8 mouse cellular contexts compared by ENCODE assay signal in genomic region chr1:86531547-86532321, GRCm38 (mm10). TPM values are rescaled to one million over a fixed set of nuclear protein-coding genes. Genes with fewer than 3 reads are reported as not detected.
DNase-seq lines count a peak whose midpoint lies in the region; ATAC-seq and TF ChIP-seq lines count a peak whose summit lies in the region.

No protein-coding gene starts in this region.

- no peak for DNase-seq in heart, postnatal 25 days (ENCODE audit: low spot score)
- DNase-seq in ES-E14 (ENCODE audit: low read depth, low spot score), result peak; percentile 80
- no peak for DNase-seq in forebrain, postnatal 0 days
- peak; percentile 82 for DNase-seq in limb, embryonic 11.5 days (ENCODE audit: low spot score)
- no peak for DNase-seq in gastrocnemius, postnatal 36 days
- no peak for DNase-seq in layer of hippocampus, adult 11-12 months (ENCODE audit: low spot score)

- H3K27me3 ChIP-seq in heart, embryonic 11.5 days (ENCODE audit: control insufficient read depth, insufficient read depth, low read length), result no peaks in the 10 kb centered on the region
- no peaks in the 10 kb centered on the region for H3K27me3 ChIP-seq in forebrain, postnatal 0 days (ENCODE audit: insufficient read depth, low read length)
- H3K27me3 ChIP-seq in limb, embryonic 11.5 days (ENCODE audit: control insufficient read depth, insufficient read depth, low read length), result no peaks in the 10 kb centered on the region
- no peaks in the 10 kb centered on the region for H3K27me3 ChIP-seq in neural tube, embryonic 13.5 days

- WGBS in heart, embryonic 11.5 days (ENCODE audit: insufficient replicate concordance), result 7% methylated on average over 13 of the region's 13 CpGs
- 4% methylated on average over 13 of the region's 13 CpGs for WGBS in forebrain, postnatal 0 days
- WGBS in limb, embryonic 11.5 days, result 2% methylated on average over 13 of the region's 13 CpGs
- WGBS in neural tube, embryonic 13.5 days, result 4% methylated on average over 13 of the region's 13 CpGs

- H3K27ac ChIP-seq in heart, embryonic 11.5 days (ENCODE audit: low read depth, low read length), result peak overlapping the region; percentile 46; the same call in 1 of the 2 replicates
- peak overlapping the region; percentile 61 for H3K27ac ChIP-seq in ES-E14 (ENCODE audit: insufficient read depth, low read depth, low read length, poor library complexity, severe bottlenecking)
- H3K27ac ChIP-seq in forebrain, postnatal 0 days (ENCODE audit: low read depth, low read length), result 0 out of 2 replicates have a peak overlapping the region, but pooled peaks have one; percentile 9
- H3K27ac ChIP-seq in limb, embryonic 11.5 days (replicated peaks; ENCODE audit: low read depth, low read length), result 0 out of 2 replicates have a peak overlapping the region, but pooled peaks have one; percentile 10
- H3K27ac ChIP-seq in neural tube, embryonic 13.5 days (replicated peaks), result peak overlapping the region; percentile 70

- no peak for TF ChIP-seq CTCF in forebrain, postnatal 0 days (IDR thresholded peaks at IDR 0.05; ENCODE audit: low read depth)

- in situ Hi-C loops in ES-E14 (cut with MboI; ENCODE audit: low sequenced_read_pairs in 2 of 2, unreplicated experiment in 2 of 2), result no loop called here

- peak; percentile 24 for ATAC-seq in heart, embryonic 11.5 days (replicated peaks; ENCODE audit: insufficient number of reproducible peaks, low FRiP score, low TSS enrichment)
- ATAC-seq in forebrain, postnatal 0 days, result peak; percentile 0
- peak; percentile 46 for ATAC-seq in limb, embryonic 11.5 days (ENCODE audit: insufficient number of reproducible peaks, low FRiP score, low TSS enrichment, low read depth)
- ATAC-seq in neural tube, embryonic 13.5 days (ENCODE audit: low read depth), result peak; percentile 15

- H3K36me3 ChIP-seq in heart, embryonic 11.5 days (ENCODE audit: control insufficient read depth, insufficient read depth, low read length), result peaks cover 6% of the 10 kb centered on the region; the same call in 1 of the 2 replicates
- H3K36me3 ChIP-seq in ES-E14 (ENCODE audit: control insufficient read depth, insufficient read depth, low read length, poor library complexity, severe bottlenecking), result peaks cover 36% of the 10 kb centered on the region
- H3K36me3 ChIP-seq in forebrain, postnatal 0 days (ENCODE audit: insufficient read depth), result peaks cover 13% of the 10 kb centered on the region
- H3K36me3 ChIP-seq in limb, embryonic 11.5 days (ENCODE audit: control insufficient read depth, insufficient read depth, low read length), result peaks cover 25% of the 10 kb centered on the region; the same call in 1 of the 2 replicates
- peaks cover 25% of the 10 kb centered on the region for H3K36me3 ChIP-seq in neural tube, embryonic 13.5 days

- H3K4me1 ChIP-seq in heart, embryonic 11.5 days (ENCODE audit: control insufficient read depth, insufficient read depth, low read length), result peaks cover 23% of the 10 kb centered on the region
- peaks cover 0 to 7% of the 10 kb centered on the region in 2 experiments; a peak in 1 of 4 replicates for H3K4me1 ChIP-seq in ES-E14 (ENCODE audit: control insufficient read depth in 2 of 2, insufficient read depth in 2 of 2, low read length in 2 of 2, poor library complexity in 1 of 2)
- 0 out of 2 replicates have a peak, but pooled peaks cover 8% of the 10 kb centered on the region for H3K4me1 ChIP-seq in forebrain, postnatal 0 days (ENCODE audit: insufficient read depth)
- peaks cover 14% of the 10 kb centered on the region; the same call in 1 of the 2 replicates for H3K4me1 ChIP-seq in limb, embryonic 11.5 days (ENCODE audit: control insufficient read depth, insufficient read depth, low read length)
- H3K4me1 ChIP-seq in neural tube, embryonic 13.5 days (replicated peaks), result peaks cover 35% of the 10 kb centered on the region

- H3K4me3 ChIP-seq in heart, embryonic 11.5 days (ENCODE audit: low read depth, low read length), result no peak overlapping the region
- H3K4me3 ChIP-seq in ES-E14 (ENCODE audit: insufficient read depth in 1 of 2, low read depth in 1 of 2, low read length in 2 of 2, poor library complexity in 1 of 2, severe bottlenecking in 1 of 2), result peak overlapping the region; percentile 21 to 51
- H3K4me3 ChIP-seq in forebrain, postnatal 0 days (ENCODE audit: low read depth, low read length), result peak overlapping the region; percentile 13; the same call in 1 of the 2 replicates
- H3K4me3 ChIP-seq in limb, embryonic 11.5 days (ENCODE audit: low read depth, low read length), result no peak overlapping the region
- peak overlapping the region; percentile 9; the same call in 1 of the 2 replicates for H3K4me3 ChIP-seq in neural tube, embryonic 13.5 days

- no peaks in the 10 kb centered on the region for H3K9me3 ChIP-seq in heart, embryonic 11.5 days (replicated peaks; ENCODE audit: control insufficient read depth, low read length)
- H3K9me3 ChIP-seq in ES-E14 (ENCODE audit: control insufficient read depth, insufficient read depth, low read depth, low read length), result no peaks in the 10 kb centered on the region
- no peaks in the 10 kb centered on the region for H3K9me3 ChIP-seq in forebrain, postnatal 0 days (ENCODE audit: low read length)
- H3K9me3 ChIP-seq in limb, embryonic 11.5 days (ENCODE audit: control insufficient read depth, low read length), result no peaks in the 10 kb centered on the region
- no peaks in the 10 kb centered on the region for H3K9me3 ChIP-seq in neural tube, embryonic 13.5 days

- peak overlapping the region; percentile 52 for H3K9ac ChIP-seq in heart, embryonic 11.5 days (ENCODE audit: low read depth, low read length)
- peak overlapping the region; percentile 58; the same call in 1 of the 2 replicates for H3K9ac ChIP-seq in ES-E14 (ENCODE audit: insufficient read depth, low read depth, low read length, poor library complexity, severe bottlenecking)
- H3K9ac ChIP-seq in forebrain, postnatal 0 days, result peak overlapping the region; percentile 23
- H3K9ac ChIP-seq in limb, embryonic 11.5 days (ENCODE audit: low read length), result no peak overlapping the region
- peak overlapping the region; percentile 55 for H3K9ac ChIP-seq in neural tube, embryonic 13.5 days

- intact Hi-C loops in heart, postnatal 25 days (cut with DNase I), result loop anchor here (1.0 to 5.0 kb wide), 3 partner anchors 30 to 154 kb away; no protein-coding TSS in a partner anchor
- intact Hi-C loops in gastrocnemius, postnatal 36 days (cut with DNase I), result loop anchor here (1.0 to 2.0 kb wide), 2 partner anchors 29 to 91 kb away; no protein-coding TSS in a partner anchor

- H3K4me2 ChIP-seq in heart, embryonic 11.5 days, result peak overlapping the region; percentile 46
- peak overlapping the region; percentile 36 for H3K4me2 ChIP-seq in forebrain, postnatal 0 days (ENCODE audit: low read depth)
- peak overlapping the region; percentile 7 for H3K4me2 ChIP-seq in limb, embryonic 11.5 days (ENCODE audit: low read depth, severe bottlenecking)
- peak overlapping the region; percentile 38 for H3K4me2 ChIP-seq in neural tube, embryonic 13.5 days

TF ChIP-seq in ES-E14, 5 proteins besides CTCF, POLR2A, EP300 and RAD21:
- TF ChIP-seq HCFC1 (IDR thresholded peaks at IDR 0.05; ENCODE audit: borderline replicate concordance, insufficient read depth, low read length) (no peak), MAFK (IDR thresholded peaks at IDR 0.05; ENCODE audit: insufficient read depth, low read depth, low read length) (no peak), CHD2 (IDR thresholded peaks at IDR 0.05; ENCODE audit: low read depth, low read length) (0 out of 2 replicates have a peak, but pooled peaks have one; percentile 49), ZNF384 (IDR thresholded peaks at IDR 0.05; ENCODE audit: low read depth, low read length) (no peak), ZC3H11A (IDR thresholded peaks at IDR 0.05; ENCODE audit: borderline replicate concordance, low read depth, low read length) (no peak)

RNA-seq across cellular contexts. Expression of gene Ptma, which starts 5.2 kb away (rescaled TPM):
- polyA plus RNA-seq in heart, embryonic 11.5 days (2014; fragmentation: Nextera tagmentation; extraction: Ambion mirVana), result 1,195 and 1,343 TPM in 2 replicates
- 100 to 1,000 TPM; 231 to 265 TPM for total RNA-seq in heart, postnatal 25 days (2021)
- total RNA-seq in ES-E14 (2012; rRNA removed), result 2,106 and 2,587 TPM in 2 replicates
- 1,921 and 1,968 TPM in 2 replicates for total RNA-seq in forebrain, postnatal 0 days (2014; rRNA removed)
- 1,724 and 1,908 TPM in 2 replicates for polyA plus RNA-seq in forebrain, postnatal 0 days (2015; fragmentation: Nextera tagmentation; extraction: Ambion mirVana)
- polyA plus RNA-seq in limb, embryonic 11.5 days (2014; fragmentation: Nextera tagmentation; extraction: Ambion mirVana), result 4,370 and 4,506 TPM in 2 replicates
- polyA plus RNA-seq in neural tube, embryonic 13.5 days (2015; fragmentation: Nextera tagmentation; extraction: Ambion mirVana), result 2,347 and 2,536 TPM in 2 replicates
- total RNA-seq in gastrocnemius, postnatal 36 days (2021), result 10 to 100 TPM; 74.6 to 88.0 TPM

RNA-seq across cellular contexts. Expression of gene Pde6d, which starts 50.7 kb away (rescaled TPM):
- 71.4 and 71.6 TPM in 2 replicates for polyA plus RNA-seq in heart, embryonic 11.5 days (2014; fragmentation: Nextera tagmentation; extraction: Ambion mirVana)
- 10 to 100 TPM; 43.5 to 45.6 TPM for total RNA-seq in heart, postnatal 25 days (2021)
- 5.4 and 9.2 TPM in 2 replicates for total RNA-seq in ES-E14 (2012; rRNA removed)
- 44.9 and 59.0 TPM in 2 replicates for total RNA-seq in forebrain, postnatal 0 days (2014; rRNA removed)
- 110 and 116 TPM in 2 replicates for polyA plus RNA-seq in forebrain, postnatal 0 days (2015; fragmentation: Nextera tagmentation; extraction: Ambion mirVana)
- polyA plus RNA-seq in limb, embryonic 11.5 days (2014; fragmentation: Nextera tagmentation; extraction: Ambion mirVana), result 76.7 and 81.6 TPM in 2 replicates
- polyA plus RNA-seq in neural tube, embryonic 13.5 days (2015; fragmentation: Nextera tagmentation; extraction: Ambion mirVana), result 97.0 and 103 TPM in 2 replicates
- 10 to 100 TPM; 22.8 to 25.1 TPM for total RNA-seq in gastrocnemius, postnatal 36 days (2021)

RNA-seq across cellular contexts. Expression of gene Cops7b, which starts 51.0 kb away (rescaled TPM):
- 27.2 and 30.0 TPM in 2 replicates for polyA plus RNA-seq in heart, embryonic 11.5 days (2014; fragmentation: Nextera tagmentation; extraction: Ambion mirVana)
- total RNA-seq in heart, postnatal 25 days (2021), result 10 to 100 TPM; 10.1 TPM
- total RNA-seq in ES-E14 (2012; rRNA removed), result 23.6 and 27.4 TPM in 2 replicates
- total RNA-seq in forebrain, postnatal 0 days (2014; rRNA removed), result 37.6 and 40.3 TPM in 2 replicates
- 54.3 and 54.7 TPM in 2 replicates for polyA plus RNA-seq in forebrain, postnatal 0 days (2015; fragmentation: Nextera tagmentation; extraction: Ambion mirVana)
- polyA plus RNA-seq in limb, embryonic 11.5 days (2014; fragmentation: Nextera tagmentation; extraction: Ambion mirVana), result 57.8 and 61.6 TPM in 2 replicates
- polyA plus RNA-seq in neural tube, embryonic 13.5 days (2015; fragmentation: Nextera tagmentation; extraction: Ambion mirVana), result 53.5 and 60.6 TPM in 2 replicates
- 1 to 10 TPM; 7.8 to 9.1 TPM for total RNA-seq in gastrocnemius, postnatal 36 days (2021)

Comparison
In these comparisons a context has a peak if more than half of its experiments do, and no peak if none do; other contexts are left out.
1. H3K27ac ChIP-seq: peak in every context shown above with its lines; median percentile 70 in neural tube, embryonic 13.5 days; 61 in ES-E14; 46 in heart, embryonic 11.5 days; 10 in limb, embryonic 11.5 days; 9 in forebrain, postnatal 0 days.
2. H3K4me3 ChIP-seq: peak in ES-E14 (2 of 2), forebrain, postnatal 0 days (single experiment) and neural tube, embryonic 13.5 days (single experiment); none in heart, embryonic 11.5 days (single experiment) and limb, embryonic 11.5 days (single experiment).
3. DNase-seq: peak in ES-E14 (single experiment) and limb, embryonic 11.5 days (single experiment); none in heart, postnatal 25 days (single experiment), forebrain, postnatal 0 days (single experiment), gastrocnemius, postnatal 36 days (0 of 2) and layer of hippocampus, adult 11-12 months (single experiment).
4. Peak in every context shown above with its lines, with median percentiles within 50 percentile points of each other: ATAC-seq and H3K4me2 ChIP-seq.